Mouse (Mus musculus) frontal cortex, adult 2 months (tissue): ENCODE data around the gene Cox10. TPM values are rescaled to one million over a fixed set of nuclear protein-coding genes. Genes with fewer than 3 reads are reported as not detected.

ENCODE experiments used
- DNase-seq, 2 experiments: peaks; one replicate each; pipeline ENCODE4 v3.0.0; 2022; ENCODE audit warnings: low spot score in 1 of 2; ENCODE audit errors: extremely low spot score in 1 of 2
- polyA plus RNA-seq: library from polyadenylated mRNA; depleted of rRNA; stranded (reverse); fragments of >200 nt; gene quantifications from 2 replicates; pipeline ENCODE4 v1.2.3, GENCODE M21; 2012

Gene Cox10
- polyA plus RNA-seq, 1 experiment = 17.5 TPM

DNA sequence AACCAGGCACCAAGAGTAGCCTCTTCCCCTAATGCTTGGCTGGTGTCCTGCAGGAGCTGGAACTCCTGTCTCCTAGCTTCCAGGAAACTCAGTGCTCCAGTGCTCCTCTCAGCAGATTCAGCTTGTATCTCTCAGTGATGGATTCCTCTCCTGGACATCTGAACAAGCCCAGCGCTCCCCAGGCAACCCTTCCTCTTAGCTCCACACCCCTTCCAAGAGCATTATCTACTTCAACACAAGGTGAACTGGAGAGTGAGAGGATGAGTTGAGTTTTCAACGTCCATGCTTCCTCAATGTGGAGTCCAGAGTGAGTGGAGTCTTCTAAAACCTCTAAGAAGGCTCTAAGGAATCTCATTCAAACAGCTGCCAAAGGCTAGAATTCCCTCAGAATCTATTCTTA, 76.6 kb downstream of the Cox10 start:
- no peak for DNase-seq

GRCm38 (mm10) chr11:64001111-64001510, 78.2 kb downstream of the Cox10 start:
- DNase-seq = no peak

DNA sequence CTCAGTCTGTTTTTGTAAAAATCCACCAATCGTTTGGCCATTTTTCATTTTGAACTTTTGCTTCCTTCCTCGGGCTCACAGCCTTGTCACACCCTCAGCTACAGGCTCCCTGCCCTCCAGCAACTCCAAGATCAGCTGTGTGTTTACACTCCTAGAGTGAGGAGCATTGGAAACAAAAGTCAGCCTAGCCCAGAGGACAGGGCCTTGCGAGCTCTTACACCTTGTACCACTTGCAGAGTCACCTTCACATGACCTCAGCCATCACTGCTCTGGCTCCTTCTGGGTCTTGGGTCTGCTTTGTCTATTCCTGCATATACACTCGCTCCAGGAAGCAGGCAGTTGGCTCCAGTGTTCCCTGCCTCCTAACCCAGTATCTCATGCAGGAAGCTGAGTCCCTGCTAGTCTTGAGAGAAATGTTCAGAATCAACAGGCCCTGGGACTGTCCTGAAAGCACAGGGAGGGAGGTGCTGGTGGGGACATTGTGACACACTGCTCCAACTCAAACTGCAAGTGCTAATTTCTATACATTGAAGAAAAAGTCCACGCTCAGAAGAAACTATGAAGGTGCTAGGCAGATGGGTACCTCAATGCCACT, 79.0 kb downstream of the Cox10 start:
- no peak for DNase-seq

DNA sequence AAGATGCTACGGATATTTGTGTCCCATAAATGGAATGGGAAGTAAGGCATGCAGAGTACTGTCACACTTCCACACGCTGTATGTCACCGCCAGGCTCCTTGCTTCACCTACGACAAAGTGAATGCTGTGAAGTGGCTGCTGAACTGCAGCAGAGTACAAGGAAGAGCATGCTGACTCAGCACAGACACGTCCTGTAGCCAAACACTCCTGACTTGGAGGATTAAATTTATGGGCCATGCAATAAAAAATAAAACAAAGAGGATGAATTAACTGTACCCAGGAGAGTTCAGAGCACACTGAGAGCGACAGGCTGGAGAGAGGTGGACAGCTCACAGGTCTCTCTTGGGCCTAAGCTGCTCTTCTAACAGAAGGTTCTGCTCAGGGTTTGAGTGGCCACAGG, 79.8 kb downstream of the Cox10 start:
- no peak for DNase-seq

GRCm38 (mm10) chr11:63991958-63992357, 87.3 kb downstream of the Cox10 start:
- DNase-seq = no peak

- DNase-seq = no peak
Observed at GRCm38 (mm10) chr11:63990759-63991158, 88.5 kb downstream of the Cox10 start.

DNA sequence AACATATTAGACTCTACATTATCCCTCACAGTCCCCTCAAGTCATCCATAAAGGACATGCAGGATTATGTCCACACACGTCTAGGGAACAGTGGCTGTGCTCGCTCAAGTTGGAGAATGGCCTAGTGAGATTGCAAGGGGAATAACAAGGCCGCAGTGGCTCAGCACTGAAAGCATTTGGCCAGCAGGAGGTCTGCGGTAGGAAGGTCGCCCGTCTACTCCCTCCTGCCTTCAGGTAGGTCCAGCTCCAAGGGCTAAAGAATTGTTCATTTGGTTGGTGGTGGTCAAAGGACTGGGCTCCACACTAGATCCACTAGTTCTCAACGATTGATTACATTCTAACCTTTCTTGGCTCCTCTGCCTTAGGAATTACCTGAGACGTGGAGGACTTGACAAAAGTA, 89.0 kb downstream of the Cox10 start:
- DNase-seq = no peak

DNA sequence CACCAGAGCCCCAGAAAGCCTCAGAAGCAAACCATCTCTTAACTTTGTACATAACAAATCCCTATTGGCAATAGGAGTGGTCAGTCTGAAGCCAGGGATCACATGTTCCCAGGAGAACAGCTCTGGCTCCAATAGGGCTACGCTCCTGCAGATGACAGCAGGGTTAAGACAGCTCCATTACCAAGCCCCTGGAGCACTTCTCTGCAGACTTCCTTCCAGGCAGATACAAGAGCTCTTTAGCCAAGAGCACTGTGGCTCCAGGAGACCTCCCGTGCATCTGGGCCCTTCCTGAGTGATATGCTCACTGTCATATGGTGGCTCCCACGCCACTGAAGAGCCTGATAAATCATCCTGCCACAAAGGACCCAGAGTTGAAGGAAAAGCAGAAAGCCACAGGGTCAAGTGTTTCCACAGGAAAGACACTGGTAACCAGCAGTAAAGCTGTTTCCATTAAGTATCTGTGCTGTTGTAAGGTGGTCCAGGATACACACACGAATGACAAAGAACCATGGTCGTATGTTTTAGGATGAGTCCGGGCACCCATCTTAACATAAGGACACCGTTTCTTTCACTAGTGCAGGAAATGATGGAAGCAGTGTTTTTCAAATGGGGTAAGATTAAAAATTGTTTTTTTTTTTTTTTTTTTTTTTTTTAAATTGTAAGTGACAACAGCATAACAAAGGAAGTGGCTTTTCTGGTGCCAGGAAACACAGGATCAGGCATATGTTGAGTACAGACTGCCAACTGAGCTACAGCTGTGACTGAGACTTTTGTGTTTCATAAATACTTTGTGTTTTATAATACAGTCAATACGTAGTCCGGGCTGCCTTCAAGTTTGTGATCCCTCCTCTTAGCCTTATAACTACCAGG, 90.0 kb downstream of the Cox10 start:
- DNase-seq = no peak

GRCm38 (mm10) chr11:63988031-63988665, 91.1 kb downstream of the Cox10 start:
- DNase-seq = no peak

- no peak for DNase-seq
Observed at GRCm38 (mm10) chr11:63986710-63987109, 92.6 kb downstream of the Cox10 start.

GRCm38 (mm10) chr11:63985481-63985880, 93.8 kb downstream of the Cox10 start:
- no peak for DNase-seq

- no peak for DNase-seq
Observed at GRCm38 (mm10) chr11:63984622-63985168, 94.6 kb downstream of the Cox10 start.

GRCm38 (mm10) chr11:63977741-63978140, 101.5 kb downstream of the Cox10 start:
- DNase-seq = no peak

DNA sequence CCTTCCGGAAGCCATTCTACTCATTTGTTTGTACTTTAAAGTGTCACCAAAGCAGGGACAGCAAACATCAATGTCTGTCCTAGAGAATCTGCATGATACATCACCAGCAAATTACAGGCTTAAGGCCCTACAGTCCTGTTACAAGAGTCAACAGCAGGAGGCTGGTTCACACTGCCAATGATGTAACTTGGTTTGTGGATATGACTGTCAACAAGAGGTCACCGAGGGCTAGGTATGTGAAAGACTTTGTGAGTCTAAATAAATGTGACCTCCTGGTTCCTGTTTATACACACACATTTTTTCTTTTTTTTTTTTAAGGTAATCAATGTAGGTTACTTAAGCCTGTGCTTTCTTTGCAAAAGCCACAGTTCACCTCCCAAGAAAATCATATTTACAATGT, 102.5 kb downstream of the Cox10 start:
- no peak for DNase-seq

DNA sequence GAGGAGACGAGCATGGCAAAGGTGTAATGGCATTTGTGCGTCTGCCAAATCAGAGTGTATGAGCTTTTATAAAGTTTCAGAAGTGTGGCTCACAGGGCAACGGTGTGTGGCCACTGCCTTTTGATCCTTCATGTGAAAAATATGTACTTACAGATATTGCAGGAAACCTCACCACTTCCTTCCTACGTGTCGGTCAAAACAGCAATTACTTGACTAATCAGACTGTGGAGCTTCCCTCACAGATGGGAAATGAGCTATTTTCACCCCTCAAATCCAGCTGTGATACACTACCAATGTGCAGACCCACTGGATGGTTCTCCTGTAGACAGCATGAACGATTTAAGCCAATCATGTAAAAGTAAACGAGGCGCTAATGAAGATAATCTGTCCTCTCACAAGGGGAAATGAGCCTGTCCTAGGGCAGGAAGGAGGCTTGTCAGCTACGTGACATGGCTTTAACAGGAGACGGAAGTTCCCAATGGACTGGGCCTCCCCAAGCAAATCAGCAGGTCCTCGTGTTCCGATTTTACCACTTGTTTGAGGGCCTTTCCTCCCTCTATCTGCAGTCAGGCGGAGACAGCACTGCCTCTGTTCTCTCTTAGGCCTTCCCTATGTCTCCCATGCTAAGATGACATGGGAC, 103.9 kb downstream of the Cox10 start:
- DNase-seq = no peak

DNA sequence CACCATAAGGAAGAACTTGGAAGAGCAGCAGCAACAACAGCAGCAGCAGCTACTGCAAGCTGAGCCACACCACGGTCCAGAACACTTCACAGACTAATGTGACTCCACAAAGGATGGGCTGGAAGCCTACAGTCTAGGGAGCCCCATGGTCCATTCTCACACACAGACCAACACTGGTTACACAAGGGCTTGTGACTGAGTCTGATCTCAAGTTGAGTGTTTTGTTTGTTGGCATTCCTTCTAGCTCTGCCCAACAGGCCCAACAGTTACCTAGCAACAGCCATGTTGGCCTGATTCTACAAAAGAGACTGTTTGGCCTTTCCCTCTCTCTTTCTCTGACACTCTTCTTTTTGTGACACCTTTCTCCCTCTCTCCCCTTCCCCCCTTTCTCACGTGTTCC, 105.3 kb downstream of the Cox10 start:
- DNase-seq = no peak

DNA sequence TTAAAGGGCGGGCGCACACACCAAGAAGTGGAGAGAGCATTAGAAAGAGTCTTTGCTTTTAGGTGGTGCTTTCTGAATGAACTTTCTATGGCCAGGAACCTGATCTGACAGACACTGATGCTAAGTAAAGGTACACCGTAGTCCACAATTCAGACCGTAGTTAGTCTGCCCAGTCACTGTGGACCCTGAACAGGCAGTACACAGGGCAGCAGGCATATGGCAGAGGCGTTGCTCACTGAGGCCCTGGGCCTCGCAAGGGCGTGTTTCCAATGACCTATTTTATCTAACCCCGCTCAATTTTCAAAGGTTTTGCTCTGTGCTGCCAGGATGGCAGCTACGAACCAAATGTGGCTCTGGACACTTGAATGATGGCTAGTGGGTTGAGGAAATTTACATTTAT, 107.8 kb downstream of the Cox10 start:
- DNase-seq = no peak

- no peak for DNase-seq
Observed at GRCm38 (mm10) chr11:63970818-63971217, 108.5 kb downstream of the Cox10 start.

- DNase-seq = peak in 1 of 2 experiments; percentile 35
Observed at GRCm38 (mm10) chr11:63969205-63969910, 109.9 kb downstream of the Cox10 start.

- DNase-seq = no peak
Observed at GRCm38 (mm10) chr11:63968388-63969035, 110.8 kb downstream of the Cox10 start.
